Mouse (Mus musculus) stomach, embryonic 16.5 days (tissue): ENCODE measurements around the gene Btbd2. TPM values are rescaled to one million over a fixed set of nuclear protein-coding genes. Genes with fewer than 3 reads are reported as not detected.
"Not testable (repeated sequence)": the region's sequence is repeated elsewhere in the genome, so short reads cannot be mapped to it uniquely, and the experiment has no call there.

Source experiments
- ATAC-seq: fragments of 200-750 bp; cut with Nextera tagmentation; 2 replicates; pipeline ENCODE4 v1.8.0; 2017; ENCODE audit warnings: moderate number of reproducible peaks, moderate TSS enrichment; ENCODE audit not compliant: insufficient read depth, low FRiP score
- H3K27ac ChIP-seq: fragments of 300-500 bp; sonication (generic); 2 replicates; pipeline ENCODE4 v1.5.1; 2014; ENCODE audit warnings: low read length
- H3K27me3 ChIP-seq: fragments of 300-500 bp; sonication (generic); 2 replicates; pipeline ENCODE4 v1.6.1; 2014; ENCODE audit warnings: low read length, control low read depth, mixed read lengths; ENCODE audit not compliant: control insufficient read depth, insufficient read depth
- H3K36me3 ChIP-seq: fragments of 300-500 bp; sonication (generic); 2 replicates; pipeline ENCODE4 v1.6.1; 2014; ENCODE audit warnings: low read length; ENCODE audit not compliant: control insufficient read depth, insufficient read depth
- H3K4me1 ChIP-seq: fragments of 300-500 bp; sonication (generic); 2 replicates; pipeline ENCODE4 v1.6.1; 2014; ENCODE audit warnings: low read length, control low read depth, mixed read lengths; ENCODE audit not compliant: control insufficient read depth, insufficient read depth
- H3K4me2 ChIP-seq: fragments of 300-500 bp; sonication (generic); 2 replicates; pipeline ENCODE4 v1.6.1; 2014; ENCODE audit warnings: low read depth, low read length, mixed read lengths
- H3K4me3 ChIP-seq: fragments of 300-500 bp; sonication (generic); replicated peaks from 2 replicates; pipeline ENCODE4 v1.5.1; 2014; ENCODE audit warnings: mild to moderate bottlenecking, low read length
- H3K9ac ChIP-seq: fragments of 300-500 bp; sonication (generic); 2 replicates; pipeline ENCODE4 v1.6.1; 2014; ENCODE audit warnings: low read length
- H3K9me3 ChIP-seq: fragments of 300-500 bp; sonication (generic); replicated peaks from 2 replicates; pipeline ENCODE4 v1.6.1; 2016; ENCODE audit warnings: low read length, control low read depth; ENCODE audit not compliant: control insufficient read depth
- WGBS: fragments of 180-500 bp; shearing (Covaris S2); extraction: QIAGEN DNeasy Blood & Tissue Kit; methylation state at CpG from one replicate; pipeline ENCODE4 v1.1.7; 2014; 5-methylcytosine and 5-hydroxymethylcytosine counted together
- polyA plus RNA-seq: library from polyadenylated mRNA; unstranded; fragments of >200 nt; fragmentation: Nextera tagmentation; extraction: Ambion mirVana; gene quantifications from 2 replicates; pipeline ENCODE4 v1.2.1, GENCODE M21; 2015

Gene Btbd2
- polyA plus RNA-seq, 1 experiment from 2014 or later, result 12.7 TPM

DNA sequence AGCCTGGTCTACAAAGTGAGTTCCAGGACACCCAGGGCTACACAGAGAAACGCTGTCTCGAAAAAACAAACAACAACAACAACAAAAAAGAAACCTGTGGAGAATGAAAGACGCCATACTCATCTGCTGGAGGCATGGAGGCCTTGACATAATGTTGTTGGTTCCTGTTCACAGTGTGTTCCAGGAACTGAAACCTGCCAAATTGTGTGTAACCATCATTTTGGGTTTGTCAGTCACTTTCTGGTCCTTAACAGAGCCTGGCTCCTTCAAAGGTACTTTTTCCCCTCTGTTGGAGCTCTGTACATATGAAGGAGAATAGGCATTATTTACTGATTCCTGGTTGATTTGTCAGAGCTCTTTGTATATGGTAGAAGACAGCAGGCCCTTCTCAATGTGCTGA lies 45.0 kb downstream of the Btbd2 start:
- no peak overlapping the region for H3K4me2 ChIP-seq
- no peaks in the 10 kb centered on the region for H3K27me3 ChIP-seq
- no peak overlapping the region for H3K4me3 ChIP-seq
- no peak for ATAC-seq
- no peaks in the 10 kb centered on the region for H3K9me3 ChIP-seq
- H3K9ac ChIP-seq, result no peak overlapping the region
- no peak overlapping the region for H3K27ac ChIP-seq
- peaks cover 24% of the 10 kb centered on the region for H3K36me3 ChIP-seq
- WGBS, result 85% methylated on average over 3 of the region's 3 CpGs
- H3K4me1 ChIP-seq, result no peaks in the 10 kb centered on the region

- Histone ChIP-seq H3K9me3 (no peaks in the 10 kb centered on the region), H3K27ac (no peak overlapping the region), H3K4me1 (peaks cover 3% of the 10 kb centered on the region; the same call in 1 of the 2 replicates), H3K27me3 (no peaks in the 10 kb centered on the region), H3K4me2 (no peak overlapping the region), H3K9ac (no peak overlapping the region), H3K4me3 (no peak overlapping the region), H3K36me3 (peaks cover 24% of the 10 kb centered on the region)
- ATAC-seq, result no peak
- 64% methylated on average over 4 of the region's 4 CpGs for WGBS
Measured at GRCm38 (mm10) chr10:80611024-80611423, 45.8 kb downstream of the Btbd2 start.

DNA sequence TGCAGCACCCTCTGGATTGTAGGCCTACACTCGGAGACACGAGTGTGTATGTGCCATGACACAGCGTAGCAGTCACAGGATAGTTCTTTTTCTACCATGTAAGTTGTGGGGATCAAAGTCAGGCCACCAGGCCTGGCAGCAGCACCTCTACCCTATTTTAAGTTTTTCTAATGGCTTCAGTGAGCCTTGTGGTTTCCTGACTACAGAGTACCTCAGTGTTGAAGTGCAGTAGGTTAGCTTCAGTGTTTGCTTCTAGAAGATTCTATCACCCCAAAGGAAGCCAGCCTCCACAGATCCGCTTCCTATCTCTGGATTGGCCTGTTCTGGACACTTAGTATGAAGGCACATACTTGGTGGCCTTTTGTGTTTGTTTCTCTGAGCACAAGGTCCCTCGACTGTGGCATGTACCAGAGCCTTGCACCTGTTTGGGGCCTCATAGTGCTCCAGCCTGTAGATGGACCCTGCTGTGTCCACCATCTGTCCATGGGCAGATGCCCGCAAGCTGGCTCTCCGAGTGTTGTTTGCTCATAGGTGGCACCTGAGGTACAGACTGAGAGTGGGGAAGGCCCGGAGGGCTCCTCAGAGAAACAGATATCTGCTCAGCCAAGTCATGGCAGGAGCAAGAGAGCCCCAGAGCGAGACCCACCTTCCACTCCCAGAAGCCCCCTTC lies 46.6 kb downstream of the Btbd2 start:
- WGBS, result 91% methylated on average over 9 of the region's 9 CpGs
- no peak overlapping the region for H3K27ac ChIP-seq
- no peak overlapping the region for H3K4me2 ChIP-seq
- peaks cover 3% of the 10 kb centered on the region; the same call in 1 of the 2 replicates for H3K4me1 ChIP-seq
- H3K9ac ChIP-seq, result no peak overlapping the region
- no peaks in the 10 kb centered on the region for H3K27me3 ChIP-seq
- H3K9me3 ChIP-seq, result no peaks in the 10 kb centered on the region
- no peak for ATAC-seq
- no peak overlapping the region for H3K4me3 ChIP-seq
- H3K36me3 ChIP-seq, result peaks cover 24% of the 10 kb centered on the region

- Histone ChIP-seq H3K36me3 (peaks cover 24% of the 10 kb centered on the region), H3K9me3 (no peaks in the 10 kb centered on the region), H3K4me1 (peaks cover 3% of the 10 kb centered on the region; the same call in 1 of the 2 replicates), H3K4me3 (no peak overlapping the region), H3K4me2 (no peak overlapping the region), H3K27ac (no peak overlapping the region), H3K27me3 (no peaks in the 10 kb centered on the region), H3K9ac (no peak overlapping the region)
- no peak for ATAC-seq
- WGBS, result 93% methylated on average over 10 of the region's 10 CpGs
Measured at GRCm38 (mm10) chr10:80609269-80609924, 47.5 kb downstream of the Btbd2 start.

DNA sequence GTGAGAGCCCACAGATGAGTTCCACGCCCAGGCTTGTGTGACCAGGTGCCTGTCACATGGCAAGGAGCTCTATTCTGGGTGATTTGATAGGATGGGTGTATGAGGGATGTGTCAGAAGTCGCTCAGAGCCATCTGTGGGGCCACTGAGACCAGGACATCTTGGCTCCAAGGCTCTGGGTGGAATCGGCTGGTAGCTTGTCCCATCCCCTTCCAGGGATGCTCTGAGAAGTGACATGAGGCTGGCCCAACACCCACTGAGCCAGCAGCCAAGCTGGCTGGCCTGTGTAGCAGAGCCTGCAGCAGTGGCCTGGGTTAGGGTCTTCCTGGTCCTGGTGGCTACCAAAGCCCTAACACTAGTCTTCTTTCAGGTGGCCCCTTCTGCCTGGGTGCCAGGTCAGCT lies 48.4 kb downstream of the Btbd2 start:
- 80% methylated on average over 3 of the region's 3 CpGs for WGBS
- H3K36me3 ChIP-seq, result peaks cover 24% of the 10 kb centered on the region
- no peak overlapping the region for H3K9ac ChIP-seq

GRCm38 (mm10) chr10:80606737-80607350 lies 50.0 kb downstream of the Btbd2 start:
- ATAC-seq, result no peak
- Histone ChIP-seq H3K9me3 (no peaks in the 10 kb centered on the region), H3K9ac (no peak overlapping the region), H3K4me3 (no peak overlapping the region), H3K4me2 (no peak overlapping the region), H3K27me3 (no peaks in the 10 kb centered on the region), H3K27ac (no peak overlapping the region), H3K4me1 (peaks cover 19% of the 10 kb centered on the region), H3K36me3 (peaks cover 24% of the 10 kb centered on the region)
- 94% methylated on average over 34 of the region's 34 CpGs for WGBS

More for the DNA sequence above, 48.4 kb downstream of the Btbd2 start:
- ATAC-seq, result no peak
- Histone ChIP-seq H3K27ac (no peak overlapping the region), H3K9me3 (no peaks in the 10 kb centered on the region), H3K4me3 (no peak overlapping the region), H3K4me2 (no peak overlapping the region), H3K4me1 (peaks cover 13% of the 10 kb centered on the region), H3K27me3 (no peaks in the 10 kb centered on the region)

GRCm38 (mm10) chr10:80606306-80606705 lies 50.6 kb downstream of the Btbd2 start:
- 79% methylated on average over 23 of the region's 23 CpGs for WGBS
- ATAC-seq, result peak; percentile 32; the same call in 1 of the 2 replicates
- Histone ChIP-seq H3K4me3 (no peak overlapping the region), H3K9ac (no peak overlapping the region), H3K27ac (no peak overlapping the region), H3K36me3 (peaks cover 24% of the 10 kb centered on the region), H3K9me3 (no peaks in the 10 kb centered on the region), H3K4me2 (no peak overlapping the region), H3K27me3 (no peaks in the 10 kb centered on the region), H3K4me1 (peaks cover 19% of the 10 kb centered on the region)

GRCm38 (mm10) chr10:80605721-80606120 lies 51.1 kb downstream of the Btbd2 start, which contains the start of gene Gm49322:
Gene Gm49322, plus strand, starts transcription at chr10:80606021.
- H3K27ac ChIP-seq, H3K9ac ChIP-seq: not testable (repeated sequence)
- WGBS, result 84% methylated on average over 4 of the region's 4 CpGs

DNA sequence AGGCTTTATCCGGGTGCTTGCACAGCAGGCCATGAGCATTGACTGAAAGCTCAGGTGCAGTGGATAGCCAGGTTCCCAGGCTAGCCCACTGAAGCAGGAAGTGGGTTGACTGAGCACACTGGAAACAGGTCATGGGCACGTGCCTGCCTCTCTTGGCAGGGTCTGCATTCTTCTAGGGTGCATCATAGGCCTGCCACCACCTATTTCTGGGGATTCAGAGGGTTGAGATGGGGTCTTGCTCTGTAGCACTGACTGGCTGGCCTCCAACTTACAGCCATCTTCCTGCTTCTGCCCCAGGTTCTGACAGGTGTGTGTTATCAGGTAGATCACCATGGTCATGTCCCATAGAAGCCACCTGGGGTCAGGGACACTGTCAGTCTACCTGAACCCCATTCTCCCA lies 51.9 kb downstream of the Btbd2 start:
- no peak overlapping the region for H3K9ac ChIP-seq
- H3K4me1 ChIP-seq, result peaks cover 19% of the 10 kb centered on the region
- ATAC-seq, result no peak
- no peaks in the 10 kb centered on the region for H3K27me3 ChIP-seq
- WGBS, result 92% methylated on average over 2 of the region's 2 CpGs
- peaks cover 24% of the 10 kb centered on the region for H3K36me3 ChIP-seq
- no peak overlapping the region for H3K27ac ChIP-seq
- no peaks in the 10 kb centered on the region for H3K9me3 ChIP-seq
- H3K4me3 ChIP-seq, result no peak overlapping the region
- no peak overlapping the region for H3K4me2 ChIP-seq

More at GRCm38 (mm10) chr10:80605721-80606120, 51.1 kb downstream of the Btbd2 start, which contains the start of gene Gm49322:
- ATAC-seq, H3K4me3 ChIP-seq, H3K27me3 ChIP-seq, H3K9me3 ChIP-seq, H3K4me2 ChIP-seq: not testable (repeated sequence)
- Histone ChIP-seq H3K36me3 (peaks cover 24% of the 10 kb centered on the region), H3K4me1 (peaks cover 19% of the 10 kb centered on the region)
